Mouse (Mus musculus) neural tube, embryonic 13.5 days (tissue): Measurements from ENCODE around the gene Ptges3l. TPM values are rescaled to one million over a fixed set of nuclear protein-coding genes. Genes with fewer than 3 reads are reported as not detected.

Experiments used
- ATAC-seq: fragments of 200-750 bp; cut with Nextera tagmentation; 2 replicates; pipeline ENCODE4 v1.8.0; 2017; ENCODE audit warnings: low read depth, mild to moderate bottlenecking, moderate TSS enrichment, moderate library complexity
- H3K27ac ChIP-seq: fragments of 300-500 bp; sonication (generic); replicated peaks from 2 replicates; pipeline ENCODE4 v1.5.1; 2015; ENCODE audit warnings: moderate library complexity, mild to moderate bottlenecking, inconsistent platforms
- H3K27me3 ChIP-seq: fragments of 300-500 bp; sonication (generic); 2 replicates; pipeline ENCODE4 v1.6.1; 2015; ENCODE audit warnings: mild to moderate bottlenecking, inconsistent platforms
- H3K36me3 ChIP-seq: fragments of 300-500 bp; sonication (generic); 2 replicates; pipeline ENCODE4 v1.6.1; 2015; ENCODE audit warnings: mild to moderate bottlenecking, inconsistent platforms
- H3K4me1 ChIP-seq: fragments of 300-500 bp; sonication (generic); replicated peaks from 2 replicates; pipeline ENCODE4 v1.6.1; 2015; ENCODE audit warnings: inconsistent platforms
- H3K4me2 ChIP-seq: fragments of 300-500 bp; sonication (generic); 2 replicates; pipeline ENCODE4 v1.6.1; 2015; ENCODE audit warnings: inconsistent platforms, mild to moderate bottlenecking, moderate library complexity
- H3K4me3 ChIP-seq: fragments of 300-500 bp; sonication (generic); 2 replicates; pipeline ENCODE4 v1.5.1; 2015; ENCODE audit warnings: mild to moderate bottlenecking, inconsistent platforms
- H3K9ac ChIP-seq: fragments of 300-500 bp; sonication (generic); 2 replicates; pipeline ENCODE4 v1.6.1; 2015; ENCODE audit warnings: moderate library complexity, mild to moderate bottlenecking, inconsistent platforms
- H3K9me3 ChIP-seq: fragments of 300-500 bp; sonication (generic); 2 replicates; pipeline ENCODE4 v1.6.1; 2016; ENCODE audit warnings: inconsistent platforms
- WGBS: fragments of 180-500 bp; shearing (Covaris S2); methylation state at CpG from one replicate; pipeline ENCODE4 v1.1.7; 2015; 5-methylcytosine and 5-hydroxymethylcytosine counted together
- polyA plus RNA-seq: library from polyadenylated mRNA; unstranded; fragments of >200 nt; fragmentation: Nextera tagmentation; extraction: Ambion mirVana; gene quantifications from 2 replicates; pipeline ENCODE4 v1.2.1, GENCODE M21; 2015

The Ptges3l gene
- polyA plus RNA-seq, 1 experiment from 2014 or later = 3.3 TPM

GRCm38 (mm10) chr11:101465869-101466551, 40.9 kb upstream of the Ptges3l start, which contains the start of gene Vat1:
Gene Vat1, minus strand, starts transcription at chr11:101466230.
- Histone ChIP-seq H3K27ac (peak within 1 kb of the TSS; percentile 93), H3K4me1 (peaks cover 71% of the 10 kb centered on the region), H3K9ac (peak within 1 kb of the TSS; percentile 93), H3K4me3 (peak within 1 kb of the TSS; percentile 99), H3K9me3 (no peaks in the 10 kb centered on the region), H3K4me2 (peak within 1 kb of the TSS; percentile 86), H3K36me3 (peaks cover 22% of the 10 kb centered on the region), H3K27me3 (no peaks in the 10 kb centered on the region)
- WGBS = under 1% methylated on average over 58 of the region's 60 CpGs
- ATAC-seq = peak; percentile 72

- Histone ChIP-seq H3K9ac (peak overlapping the region; percentile 93), H3K27ac (peak overlapping the region; percentile 93), H3K4me3 (peak overlapping the region; percentile 99), H3K27me3 (no peaks in the 10 kb centered on the region), H3K9me3 (no peaks in the 10 kb centered on the region), H3K36me3 (peaks cover 24% of the 10 kb centered on the region), H3K4me2 (peak overlapping the region; percentile 86), H3K4me1 (peaks cover 64% of the 10 kb centered on the region)
- under 1% methylated on average over 51 of the region's 51 CpGs for WGBS
- ATAC-seq = peak; percentile 42
Observed at GRCm38 (mm10) chr11:101465101-101465868, 40.2 kb upstream of the Ptges3l start.

DNA sequence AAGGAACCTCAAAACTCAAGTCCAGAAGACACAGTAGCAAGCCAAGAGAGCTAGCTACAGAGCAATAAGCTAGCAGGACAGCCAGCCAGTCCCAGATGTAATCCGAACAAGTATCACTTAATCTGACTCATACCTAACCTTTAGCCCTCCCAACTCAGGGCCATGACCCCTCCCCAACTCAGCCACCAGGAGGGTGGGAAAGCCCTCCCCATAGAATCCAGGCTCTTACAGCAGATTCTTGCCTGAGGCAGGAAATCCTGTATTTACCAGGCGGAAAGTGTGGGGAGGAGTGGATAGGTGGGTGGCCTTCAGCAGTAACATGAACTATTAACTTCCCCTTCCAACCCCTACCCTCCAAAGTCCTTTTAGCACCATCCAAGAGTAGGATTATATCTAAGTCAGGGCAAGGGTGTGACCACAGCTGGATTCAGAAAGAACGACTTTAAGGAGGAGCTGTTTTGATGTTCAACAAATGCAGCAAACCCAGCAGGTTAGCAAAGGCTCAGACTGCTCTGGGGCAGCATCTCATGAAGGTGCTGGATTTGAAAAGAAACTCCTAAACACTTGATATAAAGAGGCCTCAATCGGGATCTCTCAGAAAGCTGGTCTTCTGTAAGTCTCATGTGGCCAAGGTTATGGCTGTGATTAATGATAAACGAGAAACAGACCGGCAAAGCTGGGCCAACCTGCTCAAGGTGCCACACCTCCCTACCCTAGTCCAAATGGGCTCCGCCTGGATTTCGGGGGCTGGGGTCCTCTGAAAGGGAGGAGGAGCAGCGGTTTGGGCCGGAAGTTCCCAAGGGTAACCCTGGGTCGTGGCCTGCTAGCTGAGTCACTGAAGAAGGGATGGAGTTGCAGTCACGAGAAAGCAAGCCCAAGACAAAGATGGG, 39.3 kb upstream of the Ptges3l start, which contains the start of gene Rnd2:
Gene Rnd2 (plus strand): TSS at position 789 of the 890 bp plus-strand sequence.
- Histone ChIP-seq H3K9ac (peak within 1 kb of the TSS; percentile 93), H3K4me3 (peak within 1 kb of the TSS; percentile 99), H3K36me3 (peaks cover 32% of the 10 kb centered on the region), H3K4me1 (peaks cover 58% of the 10 kb centered on the region), H3K27ac (peak within 1 kb of the TSS; percentile 93), H3K27me3 (no peaks in the 10 kb centered on the region), H3K9me3 (no peaks in the 10 kb centered on the region), H3K4me2 (peak within 1 kb of the TSS; percentile 86)
- 13% methylated on average over 12 of the region's 12 CpGs for whole genome bisulfite sequencing
- 0 out of 2 replicates have a peak, but pooled peaks have one; percentile 0 for ATAC-seq

GRCm38 (mm10) chr11:101462583-101463440, 37.7 kb upstream of the Ptges3l start:
- peak overlapping the region; percentile 93 for H3K9ac ChIP-seq
- WGBS = 30% methylated on average over 13 of the region's 13 CpGs

GRCm38 (mm10) chr11:101462141-101462540, 37.0 kb upstream of the Ptges3l start:
- Histone ChIP-seq H3K9ac (no peak overlapping the region), H3K27ac (no peak overlapping the region), H3K36me3 (peaks cover 55% of the 10 kb centered on the region), H3K27me3 (no peaks in the 10 kb centered on the region), H3K9me3 (no peaks in the 10 kb centered on the region), H3K4me2 (peak overlapping the region; percentile 86; the same call in 1 of the 2 replicates), H3K4me3 (no peak overlapping the region), H3K4me1 (peaks cover 42% of the 10 kb centered on the region)
- 64% methylated on average over 14 of the region's 14 CpGs for WGBS
- no peak for ATAC-seq

More at GRCm38 (mm10) chr11:101462583-101463440, 37.7 kb upstream of the Ptges3l start:
- Histone ChIP-seq H3K4me2 (peak overlapping the region; percentile 86), H3K27me3 (no peaks in the 10 kb centered on the region), H3K4me1 (peaks cover 49% of the 10 kb centered on the region), H3K9me3 (no peaks in the 10 kb centered on the region), H3K27ac (0 out of 2 replicates have a peak overlapping the region, but pooled peaks have one; percentile 28), H3K36me3 (peaks cover 48% of the 10 kb centered on the region), H3K4me3 (peak overlapping the region; percentile 99)
- ATAC-seq = no peak

GRCm38 (mm10) chr11:101460321-101460720, 35.2 kb upstream of the Ptges3l start:
- no peaks in the 10 kb centered on the region for H3K9me3 ChIP-seq
- no peak overlapping the region; the same call in 1 of the 2 replicates for H3K9ac ChIP-seq
- no peak overlapping the region for H3K4me3 ChIP-seq
- H3K4me1 ChIP-seq = peaks cover 31% of the 10 kb centered on the region
- peaks cover 63% of the 10 kb centered on the region for H3K36me3 ChIP-seq
- no peak for ATAC-seq
- 88% methylated on average over 15 of the region's 15 CpGs for WGBS
- no peak overlapping the region for H3K4me2 ChIP-seq
- H3K27me3 ChIP-seq = no peaks in the 10 kb centered on the region
- no peak overlapping the region for H3K27ac ChIP-seq

DNA sequence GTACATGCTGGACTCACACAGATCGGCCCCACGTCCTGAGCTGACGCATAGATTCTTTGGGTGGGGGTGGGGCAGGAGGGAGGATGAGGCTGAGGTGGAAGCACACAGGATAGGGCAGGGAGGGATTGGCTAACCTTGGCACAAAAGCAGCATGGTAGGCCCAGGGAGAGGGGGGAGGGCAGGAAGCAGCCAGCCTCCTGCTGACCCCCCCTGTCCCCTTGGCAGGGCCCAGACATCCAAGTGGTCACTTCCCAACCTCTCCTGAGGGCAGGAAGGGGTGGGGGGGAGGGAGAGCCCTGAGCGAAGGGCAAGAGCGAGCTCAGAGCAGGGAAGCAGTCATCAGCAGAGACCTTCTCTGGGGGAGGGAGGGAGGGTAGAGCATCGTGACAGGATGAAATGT, 34.6 kb upstream of the Ptges3l start:
- Histone ChIP-seq H3K9ac (no peak overlapping the region), H3K27ac (no peak overlapping the region), H3K4me1 (peaks cover 27% of the 10 kb centered on the region), H3K36me3 (peaks cover 63% of the 10 kb centered on the region), H3K4me2 (no peak overlapping the region), H3K4me3 (no peak overlapping the region), H3K27me3 (no peaks in the 10 kb centered on the region), H3K9me3 (no peaks in the 10 kb centered on the region)
- ATAC-seq = no peak
- WGBS = 40% methylated on average over 5 of the region's 6 CpGs

DNA sequence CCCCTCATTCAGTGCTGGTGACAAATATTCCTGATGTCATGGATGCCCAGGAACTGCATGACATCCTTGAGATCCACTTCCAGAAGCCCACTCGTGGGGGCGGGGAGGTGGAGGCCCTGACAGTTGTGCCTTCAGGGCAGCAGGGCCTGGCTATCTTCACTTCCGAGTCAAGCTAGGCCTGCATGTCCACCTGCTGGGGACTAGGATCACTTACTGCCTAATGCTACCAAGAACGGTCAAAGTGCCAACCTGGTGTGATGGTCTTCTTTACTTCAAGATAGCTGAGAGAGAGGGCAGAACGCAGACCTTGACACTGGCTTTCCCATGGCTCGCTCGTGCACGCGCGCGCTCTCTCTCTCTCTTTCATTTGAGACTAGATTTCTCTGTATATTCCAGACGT, 33.1 kb upstream of the Ptges3l start:
- Histone ChIP-seq H3K9ac (no peak overlapping the region), H3K4me2 (no peak overlapping the region), H3K4me1 (peaks cover 12% of the 10 kb centered on the region), H3K27me3 (no peaks in the 10 kb centered on the region), H3K36me3 (peaks cover 63% of the 10 kb centered on the region), H3K4me3 (no peak overlapping the region), H3K9me3 (no peaks in the 10 kb centered on the region), H3K27ac (no peak overlapping the region)
- no peak for ATAC-seq
- WGBS = 82% methylated on average over 12 of the region's 12 CpGs

- 90% methylated on average over 9 of the region's 9 CpGs for WGBS
- Histone ChIP-seq H3K27me3 (no peaks in the 10 kb centered on the region), H3K27ac (no peak overlapping the region), H3K9ac (no peak overlapping the region), H3K9me3 (no peaks in the 10 kb centered on the region), H3K36me3 (peaks cover 62% of the 10 kb centered on the region), H3K4me1 (peaks cover 6% of the 10 kb centered on the region), H3K4me3 (no peak overlapping the region), H3K4me2 (no peak overlapping the region)
- no peak for ATAC-seq
Observed at GRCm38 (mm10) chr11:101457631-101458030, 32.5 kb upstream of the Ptges3l start.

DNA sequence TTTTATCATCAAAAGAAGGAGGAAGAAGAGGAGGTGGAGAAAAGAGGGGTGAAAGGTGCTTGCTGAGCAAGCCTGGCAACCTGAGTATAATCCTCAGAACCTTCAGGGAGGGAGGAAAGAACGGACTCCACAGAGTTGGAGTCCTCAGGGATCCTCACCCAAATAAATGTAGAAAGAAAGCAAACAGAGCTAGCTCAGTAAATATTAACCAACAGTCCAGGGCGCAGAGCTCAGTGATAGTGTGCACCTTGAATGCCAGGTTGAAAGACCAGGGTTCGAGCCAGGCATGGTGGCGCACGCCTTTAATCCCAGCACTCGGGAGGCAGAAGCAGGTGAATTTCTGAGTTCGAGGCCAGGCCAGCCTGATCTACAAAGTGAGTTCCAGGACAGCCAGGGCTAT, 30.5 kb upstream of the Ptges3l start:
- Histone ChIP-seq H3K9me3 (no peaks in the 10 kb centered on the region), H3K4me1 (no peaks in the 10 kb centered on the region), H3K27ac (no peak overlapping the region), H3K4me2 (no peak overlapping the region), H3K9ac (no peak overlapping the region), H3K4me3 (no peak overlapping the region), H3K27me3 (no peaks in the 10 kb centered on the region), H3K36me3 (peaks cover 42% of the 10 kb centered on the region)
- WGBS = 88% methylated on average over 7 of the region's 7 CpGs
- no peak for ATAC-seq

DNA sequence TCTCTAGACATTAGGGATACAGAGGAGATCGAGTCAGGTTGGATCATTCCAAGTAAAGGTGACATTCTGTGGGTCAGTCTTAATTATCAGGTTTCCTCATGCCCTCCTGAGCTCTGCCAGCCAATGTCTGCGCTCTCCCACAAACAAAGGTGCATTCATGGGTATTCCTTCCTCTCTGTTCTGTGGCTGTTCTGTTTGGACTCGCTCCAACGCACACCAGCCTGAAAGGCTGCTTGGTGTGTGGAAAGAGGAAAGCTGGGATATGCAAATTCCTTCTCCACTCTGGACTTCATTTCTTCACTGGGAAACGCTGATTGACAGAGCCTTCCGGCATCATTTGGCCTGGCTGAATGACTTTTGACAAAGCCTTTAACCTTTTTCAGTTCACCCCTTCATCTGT, 29.6 kb upstream of the Ptges3l start:
- Histone ChIP-seq H3K36me3 (peaks cover 33% of the 10 kb centered on the region), H3K9ac (no peak overlapping the region), H3K4me1 (no peaks in the 10 kb centered on the region), H3K27ac (peak overlapping the region; percentile 54; the same call in 1 of the 2 replicates), H3K27me3 (no peaks in the 10 kb centered on the region), H3K9me3 (no peaks in the 10 kb centered on the region), H3K4me2 (no peak overlapping the region), H3K4me3 (no peak overlapping the region)
- ATAC-seq = no peak
- 53% methylated on average over 6 of the region's 6 CpGs for WGBS
